Mouse (Mus musculus) liver (tissue): ENCODE measurements around the gene Myo15.
A peak's percentile ranks its signal among the peaks of the same experiment; 100 is the strongest.
"Not testable (repeated sequence)": the region's sequence is repeated elsewhere in the genome, so short reads cannot be mapped to it uniquely, and the experiment has no call there.

Source experiments
- DNase-seq: peaks from one replicate; pipeline ENCODE4 v3.0.0-alpha.2; 2020; ENCODE audit warnings: mixed read lengths

Gene Myo15

DNA sequence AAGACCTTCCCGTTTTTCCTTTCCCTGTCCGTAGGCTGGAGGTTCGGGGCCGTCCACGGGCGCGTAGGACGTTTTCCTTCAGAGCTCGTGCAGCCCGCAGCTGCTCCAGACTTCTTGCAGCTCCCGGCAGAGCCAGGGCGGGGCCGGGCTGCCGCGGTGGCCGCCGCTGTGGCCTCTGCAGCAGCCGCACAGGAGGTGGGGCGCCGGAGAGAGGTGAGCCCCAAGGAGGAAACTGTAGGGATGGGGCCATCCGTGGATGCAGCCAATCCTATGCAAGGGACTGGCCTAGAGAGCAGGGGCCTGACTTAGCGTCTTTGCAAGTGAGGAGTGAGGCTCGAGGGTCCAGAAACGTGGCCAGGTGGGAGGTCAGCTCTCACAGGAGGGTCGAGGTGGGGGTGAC is 40.4 kb downstream of the Myo15 start:
- peak; percentile 69 for DNase-seq

DNA sequence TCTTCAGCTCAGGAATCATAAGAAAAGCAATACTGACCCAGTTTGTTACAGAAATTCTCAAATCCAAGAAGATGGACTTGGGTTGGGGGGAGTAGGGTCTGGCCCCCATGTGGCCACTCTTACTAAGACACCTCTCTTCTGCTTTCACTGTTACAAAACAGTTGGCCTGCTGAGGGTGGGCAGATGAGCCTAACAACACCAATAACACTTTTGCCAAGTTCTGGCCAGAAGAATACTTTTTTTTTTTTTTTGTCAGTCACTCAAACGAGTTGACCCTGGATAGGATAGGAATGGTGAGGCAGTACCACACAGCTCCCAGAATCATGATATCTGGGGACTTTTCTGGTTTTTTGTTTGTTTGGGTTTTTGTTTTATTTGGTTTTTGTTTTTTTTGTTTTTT is 42.8 kb downstream of the Myo15 start:
- DNase-seq: no peak

DNA sequence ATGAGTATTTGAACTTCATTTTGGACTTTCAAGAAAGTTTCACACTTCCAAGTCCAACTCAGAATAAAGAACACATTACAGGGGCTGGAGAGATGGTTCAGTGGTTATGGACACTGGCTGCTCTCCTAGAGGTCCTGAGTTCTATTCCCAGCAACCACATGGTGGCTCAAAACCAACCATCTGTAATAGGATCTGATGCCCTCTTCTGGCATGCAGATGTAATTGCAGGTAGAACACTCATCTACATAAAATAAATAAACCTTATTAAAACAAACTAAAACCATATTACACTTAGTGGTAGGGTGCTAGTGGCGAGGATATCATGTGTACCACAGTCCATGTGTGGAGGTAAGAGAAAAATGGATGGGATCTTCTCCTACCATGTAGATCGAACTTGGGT is 43.4 kb downstream of the Myo15 start:
- DNase-seq: no peak

DNA sequence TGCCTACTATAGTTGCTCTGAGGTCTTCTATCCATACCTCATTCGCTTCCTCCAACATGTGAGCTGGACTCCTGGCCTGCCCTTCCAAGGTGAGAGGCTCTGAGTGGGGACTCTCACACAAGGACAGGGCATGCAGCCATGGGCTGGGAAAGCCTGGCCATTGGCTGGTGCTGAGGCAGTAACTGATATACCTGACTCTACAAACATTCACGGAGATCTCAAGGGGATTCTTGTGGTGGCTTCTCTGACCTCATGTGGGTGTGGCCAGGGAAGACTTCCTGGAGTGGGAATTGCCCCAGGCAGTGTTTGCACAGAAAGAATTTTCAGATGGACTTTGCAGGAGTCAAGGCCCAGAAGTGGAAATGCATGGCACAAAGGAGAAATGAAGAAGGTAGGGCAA is 45.8 kb downstream of the Myo15 start:
- no peak for DNase-seq

DNA sequence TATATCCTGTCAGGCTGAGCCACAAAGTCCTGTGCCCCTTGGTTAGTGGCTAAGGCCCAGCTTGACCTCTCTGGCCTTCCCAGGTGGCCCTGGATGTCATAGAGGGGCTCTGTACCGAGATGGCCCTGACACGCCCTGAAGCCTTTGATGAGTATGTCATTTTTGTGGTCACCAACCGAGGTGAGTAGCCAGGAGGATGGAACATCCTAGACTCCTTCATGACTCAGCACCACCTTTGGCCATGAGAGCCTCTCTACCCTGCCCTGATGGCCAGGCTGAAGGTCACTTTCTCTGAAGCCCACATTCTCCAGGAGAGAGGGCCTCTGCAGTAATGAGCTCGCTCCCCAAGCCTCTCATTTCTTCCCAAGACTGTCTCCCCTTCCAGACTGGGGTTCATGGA is 49.2 kb downstream of the Myo15 start:
- DNase-seq: no peak

DNA sequence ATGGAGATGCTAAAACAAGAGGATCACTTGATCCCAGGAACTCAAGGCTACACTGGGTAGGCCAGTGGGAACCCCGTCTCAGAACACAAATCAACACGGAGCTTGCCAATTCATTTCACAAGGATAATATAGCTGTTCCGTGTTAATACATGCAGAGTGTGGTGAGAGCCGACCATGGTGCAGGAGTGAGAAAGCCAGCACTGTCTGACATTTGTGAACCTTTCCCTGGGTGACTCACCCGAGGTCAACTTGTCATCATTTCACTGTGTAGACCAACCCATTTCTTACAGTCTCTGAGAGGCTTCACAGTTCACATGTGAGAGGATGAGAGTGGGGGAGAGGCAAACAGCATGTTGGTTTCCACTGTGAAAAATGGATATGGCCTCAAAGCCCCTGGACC is 52.9 kb downstream of the Myo15 start:
- no peak for DNase-seq

DNA sequence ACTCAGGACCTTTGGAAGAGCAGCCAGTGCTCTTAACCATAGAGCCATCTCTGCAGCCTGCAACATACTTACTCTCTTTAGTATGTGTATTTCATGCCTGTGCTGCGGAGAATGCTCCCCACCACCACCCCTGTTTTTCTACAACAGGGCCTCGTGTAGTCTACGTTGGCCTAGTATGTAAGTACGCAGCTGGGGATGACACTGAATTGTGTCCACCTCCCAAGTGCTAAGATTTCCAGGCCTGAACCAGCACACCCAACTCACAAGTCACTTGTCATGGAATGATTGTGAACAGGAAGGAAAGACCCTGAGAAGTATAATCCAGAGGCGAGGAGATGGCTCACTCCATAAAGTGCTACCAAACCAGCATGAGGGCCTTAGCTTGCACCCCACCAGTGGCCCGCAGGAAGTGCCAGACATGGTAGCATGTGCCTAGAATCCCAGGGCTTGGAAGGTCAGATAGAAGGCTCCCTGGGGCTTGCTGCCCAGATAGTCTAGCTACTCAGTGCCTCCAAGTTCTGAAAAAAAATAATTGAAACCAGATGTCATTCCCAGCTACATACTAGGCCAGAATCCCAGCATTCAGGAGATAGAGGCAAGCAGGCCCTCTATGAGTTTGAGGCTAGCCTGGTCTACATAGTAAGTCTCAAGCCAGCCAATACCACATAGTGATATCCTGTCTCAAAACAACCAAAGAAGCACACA is 53.7 kb downstream of the Myo15 start:
- no peak for DNase-seq

DNA sequence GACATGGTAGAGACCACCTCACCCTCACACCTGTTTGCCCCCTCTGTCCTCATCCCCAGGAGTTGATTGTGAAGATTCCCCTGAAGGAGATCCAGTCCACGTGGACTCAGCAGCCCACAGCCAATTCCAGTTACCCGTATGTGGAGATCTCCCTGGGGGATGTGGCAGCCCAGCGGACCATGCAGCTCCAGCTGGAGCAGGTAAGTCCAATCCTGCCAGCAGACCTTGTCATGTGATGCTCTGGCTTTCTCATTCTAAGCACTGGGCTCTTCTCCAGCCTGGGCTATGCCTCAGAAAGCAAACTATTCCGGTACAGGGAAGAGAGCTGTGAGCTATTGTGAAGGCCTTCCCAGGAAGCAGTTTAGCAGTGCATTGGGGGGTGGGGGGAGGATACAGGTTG is 57.3 kb downstream of the Myo15 start:
- no peak for DNase-seq

DNA sequence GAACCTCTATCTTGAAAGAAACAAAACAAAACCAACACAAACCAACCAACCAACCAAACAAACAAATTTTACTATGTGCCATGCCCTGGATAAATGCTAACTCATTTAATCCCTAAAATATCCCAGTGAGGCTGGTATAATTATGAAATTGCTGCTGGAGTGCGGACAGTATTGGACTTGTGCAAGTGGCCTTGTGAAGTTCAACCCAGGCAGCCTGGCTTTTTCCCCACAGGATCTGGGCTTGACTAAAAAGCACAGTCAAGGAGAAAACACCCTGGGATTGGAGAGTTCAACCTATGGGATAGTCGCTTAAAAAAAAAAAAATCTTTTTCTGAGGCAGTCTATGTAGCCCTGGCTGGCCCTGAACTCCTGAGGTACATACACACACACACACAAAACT is 66.5 kb downstream of the Myo15 start:
- no peak for DNase-seq

DNA sequence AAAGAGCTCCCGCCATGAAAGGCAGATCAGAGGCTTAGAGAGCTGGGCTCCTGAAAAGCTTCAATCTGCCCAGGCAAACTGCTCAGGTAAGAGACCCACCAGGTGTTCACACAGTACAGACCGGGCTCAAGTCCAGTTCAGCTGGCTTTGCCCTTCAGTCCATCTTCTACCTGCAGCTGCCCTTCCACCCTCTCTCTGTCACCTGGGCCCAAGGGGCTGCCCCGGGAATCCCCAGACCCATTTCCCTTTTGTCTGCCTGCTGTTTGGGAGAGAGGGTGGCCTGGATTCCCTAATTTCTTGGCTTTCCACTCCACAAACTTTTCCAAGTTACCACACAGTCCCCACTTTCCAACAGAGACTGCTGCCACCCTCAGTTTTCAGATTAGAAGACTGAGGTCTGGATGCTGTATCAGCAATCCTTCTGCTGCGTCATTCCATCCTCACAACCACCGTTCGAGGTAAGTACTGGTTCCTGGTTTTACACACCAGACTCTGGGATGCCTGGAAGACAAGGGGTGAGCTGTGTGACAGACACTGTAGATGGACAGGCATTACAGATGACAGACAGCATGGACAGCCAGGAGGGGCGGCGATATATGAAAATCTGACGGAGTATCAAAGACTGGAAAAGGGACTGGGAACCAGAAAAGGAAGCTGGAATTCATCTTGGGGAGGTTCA is 67.2 kb downstream of the Myo15 start, which contains the start of gene Alkbh5:
Alkbh5 (plus strand) TSS at position 202 of the 679 bp plus-strand sequence.
- DNase-seq: peak; percentile 58

DNA sequence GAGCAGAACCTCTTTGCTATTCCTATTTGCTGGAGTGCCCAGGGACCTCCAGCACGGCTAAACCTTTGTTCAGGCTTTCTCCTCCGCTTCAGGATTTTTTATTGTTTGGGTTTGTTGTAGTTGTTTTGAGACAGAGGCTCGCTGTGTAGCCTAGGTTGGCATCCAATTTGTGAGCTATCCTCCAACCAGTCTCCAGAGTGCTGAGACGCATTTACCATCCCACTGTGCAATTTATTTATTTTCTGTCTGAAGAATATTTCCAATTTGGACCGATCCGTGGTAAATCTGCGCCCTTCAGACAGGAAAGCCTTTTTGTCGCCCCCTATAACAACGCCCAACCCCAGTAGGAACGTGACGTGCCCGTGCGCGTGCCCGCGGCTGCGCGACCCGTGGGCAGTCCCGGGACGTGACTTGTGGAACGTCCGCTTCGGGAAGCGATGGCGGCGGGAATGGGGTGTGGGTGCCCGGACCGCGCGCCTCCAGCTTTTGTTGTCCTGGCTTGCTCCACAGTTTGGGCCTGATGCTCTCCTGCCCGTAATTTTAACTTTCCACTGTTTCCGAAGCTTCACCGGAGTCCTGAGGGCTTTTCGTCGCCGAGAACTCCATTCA is 67.8 kb downstream of the Myo15 start:
- peak; percentile 90 for DNase-seq

DNA sequence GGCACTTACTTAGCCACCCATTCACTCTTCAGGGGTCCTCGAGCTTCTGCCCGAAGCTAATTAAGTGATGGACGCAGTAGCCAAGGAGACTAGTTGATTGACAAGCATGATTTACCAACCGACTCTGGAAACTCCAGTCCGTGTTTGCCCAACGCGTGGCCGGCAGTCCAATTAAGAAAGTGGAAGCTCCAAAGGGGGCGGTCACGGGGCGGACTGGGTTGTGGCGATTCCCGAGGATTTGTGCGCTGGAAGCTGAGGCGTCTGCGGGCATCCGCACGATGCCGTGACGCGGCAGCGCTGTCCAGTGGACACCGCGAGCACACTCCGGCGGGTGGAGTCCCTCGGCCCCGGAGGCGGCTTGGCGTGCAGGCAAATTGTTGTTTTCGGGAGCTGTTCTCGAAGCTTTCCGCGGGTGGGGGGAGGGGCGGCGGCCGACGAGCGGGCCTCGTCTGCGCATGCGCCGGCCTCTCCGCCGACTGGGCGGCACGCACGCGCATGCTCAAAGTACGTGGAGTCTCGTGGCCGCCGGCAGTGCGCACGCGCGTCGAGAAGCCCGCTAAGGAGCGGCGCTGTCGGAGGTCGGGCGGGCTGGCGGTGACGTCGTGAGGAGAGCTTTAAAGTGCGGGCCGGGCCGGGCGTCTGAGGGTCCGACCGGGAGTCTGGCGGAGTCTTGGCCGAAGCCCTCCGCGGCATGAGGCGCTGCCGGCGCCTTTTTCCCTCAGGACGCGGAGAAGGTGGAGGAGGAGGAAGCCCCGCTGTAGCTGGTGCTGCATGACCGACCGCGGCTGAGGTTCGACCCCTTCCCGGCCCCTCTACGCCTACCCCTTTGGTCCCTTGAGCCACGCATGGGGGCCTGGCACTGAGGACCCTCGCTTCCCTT is 68.6 kb downstream of the Myo15 start:
- DNase-seq: peak; percentile 97

DNA sequence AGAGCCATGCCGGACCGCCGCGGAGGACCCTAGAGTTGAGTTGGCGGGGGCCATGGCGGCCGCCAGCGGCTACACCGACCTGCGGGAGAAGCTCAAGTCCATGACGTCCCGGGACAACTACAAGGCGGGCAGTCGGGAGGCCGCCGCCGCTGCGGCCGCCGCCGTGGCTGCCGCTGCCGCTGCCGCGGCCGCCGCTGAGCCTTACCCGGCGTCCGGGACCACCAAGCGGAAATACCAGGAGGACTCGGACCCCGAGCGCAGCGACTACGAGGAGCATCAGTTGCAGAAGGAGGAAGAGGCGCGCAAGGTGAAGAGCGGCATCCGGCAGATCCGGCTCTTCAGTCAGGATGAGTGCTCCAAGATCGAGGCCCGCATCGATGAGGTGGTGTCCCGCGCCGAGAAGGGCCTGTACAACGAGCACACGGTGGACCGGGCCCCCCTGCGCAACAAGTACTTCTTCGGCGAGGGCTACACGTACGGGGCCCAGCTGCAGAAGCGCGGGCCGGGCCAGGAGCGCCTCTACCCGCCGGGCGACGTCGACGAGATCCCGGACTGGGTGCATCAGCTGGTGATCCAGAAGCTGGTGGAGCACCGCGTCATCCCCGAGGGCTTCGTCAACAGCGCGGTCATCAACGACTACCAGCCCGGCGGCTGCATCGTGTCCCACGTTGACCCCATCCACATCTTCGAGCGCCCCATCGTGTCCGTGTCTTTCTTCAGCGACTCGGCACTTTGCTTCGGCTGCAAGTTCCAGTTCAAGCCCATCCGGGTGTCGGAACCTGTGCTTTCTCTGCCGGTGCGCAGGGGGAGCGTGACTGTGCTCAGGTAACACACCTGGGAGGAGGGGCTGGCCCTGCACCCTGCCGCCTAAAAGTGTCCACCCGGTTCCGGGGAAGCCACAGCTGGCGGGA is 69.5 kb downstream of the Myo15 start:
- DNase-seq: peak; percentile 67

DNA sequence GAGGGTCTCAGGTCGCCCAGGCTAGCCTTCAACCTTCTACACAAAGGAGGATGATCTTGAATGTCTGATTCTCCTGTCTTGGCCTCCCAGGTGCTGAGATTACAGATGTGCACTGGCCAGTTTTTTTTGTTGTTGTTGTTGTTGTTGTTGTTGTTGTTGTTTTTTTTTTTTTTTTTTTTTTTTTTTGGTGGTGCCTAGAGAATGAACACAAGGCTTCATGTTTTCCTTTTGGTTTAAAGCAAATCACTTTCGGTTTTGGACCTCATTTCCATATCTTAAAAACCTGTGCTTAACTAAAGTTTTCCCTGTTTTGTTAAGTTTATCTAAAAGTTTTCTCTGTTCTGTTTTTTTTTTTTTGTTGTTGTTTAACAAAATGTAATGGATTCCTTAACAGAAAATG is 70.4 kb downstream of the Myo15 start:
- no peak for DNase-seq

DNA sequence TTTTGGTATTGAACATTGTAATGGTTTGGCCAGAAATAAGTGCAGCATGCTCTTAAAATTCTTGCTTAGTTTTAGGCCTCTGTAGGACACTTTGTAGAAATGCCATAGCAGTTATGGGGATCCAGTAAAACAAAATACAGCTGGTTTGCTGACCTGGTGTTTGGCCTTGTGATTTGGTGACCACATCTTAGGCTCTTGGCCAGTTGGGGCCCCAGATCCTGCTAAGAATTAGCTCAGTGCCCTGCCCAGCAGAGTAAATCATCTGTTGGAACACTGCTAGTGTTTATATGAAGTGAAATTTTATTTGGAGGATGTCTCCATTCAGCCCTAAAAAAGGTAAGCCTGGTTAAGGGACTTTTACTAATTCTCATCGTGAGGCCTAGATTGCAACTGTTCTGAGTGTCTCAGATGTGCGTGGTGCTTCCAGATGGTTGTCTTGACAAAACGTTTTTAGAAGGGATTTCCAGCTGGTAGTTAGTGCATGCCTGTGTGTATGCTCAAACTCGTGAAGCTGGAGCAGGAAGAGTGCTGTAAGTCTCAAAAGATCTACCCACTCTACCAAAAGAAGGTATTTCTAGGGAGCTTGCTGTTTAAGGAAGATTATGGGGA is 71.0 kb downstream of the Myo15 start:
- DNase-seq: no peak

DNA sequence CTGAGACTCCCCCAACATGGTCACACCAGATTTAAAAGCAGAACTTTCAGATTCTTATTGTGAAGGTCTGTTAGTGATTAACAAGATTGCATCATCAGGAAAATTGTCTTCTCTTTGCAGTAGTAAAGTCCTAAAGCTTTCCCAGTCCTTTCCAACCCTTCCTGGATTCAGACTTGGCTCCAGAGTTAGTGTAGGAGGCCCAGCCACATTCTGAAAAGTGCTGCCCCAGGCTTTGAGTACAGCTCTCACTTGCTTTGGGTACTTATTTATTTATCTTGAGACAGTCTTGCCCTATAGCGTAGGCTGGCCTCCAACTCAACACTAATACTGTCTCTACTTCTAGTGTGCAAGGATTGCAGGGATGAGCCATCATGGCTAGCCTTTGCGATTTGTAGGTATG is 71.6 kb downstream of the Myo15 start:
- no peak for DNase-seq

DNA sequence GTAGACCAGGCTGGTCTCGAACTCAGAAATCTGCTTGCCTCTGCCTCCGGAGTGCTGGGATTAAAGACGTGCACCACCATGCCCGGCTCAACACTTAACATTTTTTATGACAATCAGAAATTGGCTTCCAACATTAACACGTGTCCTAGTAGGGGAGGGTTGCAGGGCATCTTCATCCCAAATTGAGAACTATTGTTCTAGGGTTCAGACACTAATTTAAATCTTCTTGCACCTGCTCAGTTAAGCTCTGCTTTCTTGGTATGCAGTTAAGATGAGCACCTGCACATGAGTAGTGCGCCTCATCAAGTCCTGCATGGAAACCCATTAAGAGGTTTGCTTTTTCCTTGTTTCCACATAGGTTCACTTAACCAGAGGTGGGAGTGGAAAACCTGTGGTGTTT is 72.7 kb downstream of the Myo15 start:
- no peak for DNase-seq

DNA sequence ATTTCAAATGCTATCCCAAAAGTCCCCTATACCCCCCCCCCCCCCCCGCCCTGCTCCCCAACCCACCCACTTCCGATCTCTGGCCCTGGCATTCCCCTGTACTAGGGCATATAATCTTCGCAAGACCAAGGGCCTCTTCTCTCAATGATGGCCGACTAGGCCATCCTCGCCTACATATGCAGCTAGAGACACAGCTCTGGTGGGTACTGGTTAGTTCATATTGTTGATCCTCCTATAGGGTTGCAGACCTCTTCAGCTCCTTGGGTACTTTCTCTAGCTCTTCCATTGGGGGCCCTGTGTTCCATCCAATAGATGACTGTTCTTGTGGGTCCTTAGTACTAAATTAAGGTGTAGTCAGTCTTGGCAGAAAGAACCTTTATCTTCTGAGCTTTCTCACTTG is 74.1 kb downstream of the Myo15 start:
- not testable (repeated sequence) for DNase-seq

DNA sequence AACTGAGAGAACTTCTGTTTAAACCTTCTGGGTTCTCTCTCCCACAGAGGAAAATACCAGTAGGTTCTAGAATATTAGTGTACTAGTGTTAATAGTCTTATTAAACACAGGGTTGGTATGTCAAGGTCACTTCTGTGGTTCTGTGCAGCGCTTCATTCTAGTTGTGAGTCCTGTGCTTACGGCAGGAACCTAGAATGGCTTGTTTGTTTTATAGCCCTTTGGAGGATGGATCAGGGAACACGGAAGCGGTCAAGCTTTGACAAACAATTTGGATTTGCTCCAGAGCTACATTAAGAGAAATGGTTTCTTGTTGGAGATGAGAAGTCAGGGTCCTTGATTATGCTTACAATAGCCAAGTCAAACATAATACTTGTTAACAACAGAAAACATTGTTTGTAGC is 76.3 kb downstream of the Myo15 start:
- no peak for DNase-seq

DNA sequence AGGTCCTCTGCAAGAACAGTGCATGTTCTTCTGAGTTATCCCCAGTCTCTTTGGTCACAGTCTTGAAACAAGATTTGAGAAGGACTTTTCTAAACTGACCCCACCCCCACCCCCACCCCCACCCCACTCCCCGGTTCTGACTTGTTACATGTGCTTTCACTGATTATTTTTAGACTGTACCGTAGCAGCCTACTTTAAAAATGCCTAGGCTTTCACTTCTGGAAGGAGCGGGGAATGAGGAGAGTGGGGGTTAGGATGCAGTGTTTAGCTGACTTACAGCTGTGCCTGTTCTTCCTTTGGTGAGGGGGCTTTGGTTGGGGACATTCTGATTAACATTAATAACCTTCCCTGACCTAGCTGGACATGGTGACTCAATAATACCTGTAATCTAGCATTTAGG is 79.0 kb downstream of the Myo15 start:
- no peak for DNase-seq

DNA sequence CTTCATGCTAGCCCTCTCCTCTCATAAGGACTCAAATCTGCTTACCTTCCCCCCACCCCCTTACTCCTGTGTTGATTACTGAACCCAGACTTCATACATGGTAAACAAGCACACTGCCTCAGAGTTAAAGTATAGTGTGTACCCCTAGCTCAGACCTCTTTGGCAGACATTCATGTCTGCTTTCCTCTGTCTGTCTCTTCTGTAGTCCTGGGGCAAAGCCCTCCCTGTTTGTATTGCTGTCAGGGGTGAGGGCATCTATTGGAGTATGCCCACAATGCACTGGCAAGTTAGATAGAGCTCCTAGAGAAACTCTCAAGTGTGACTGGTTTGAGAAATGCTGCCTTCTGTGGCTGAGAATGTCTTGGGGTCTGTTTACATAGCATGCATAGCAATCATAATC is 84.0 kb downstream of the Myo15 start:
- no peak for DNase-seq

DNA sequence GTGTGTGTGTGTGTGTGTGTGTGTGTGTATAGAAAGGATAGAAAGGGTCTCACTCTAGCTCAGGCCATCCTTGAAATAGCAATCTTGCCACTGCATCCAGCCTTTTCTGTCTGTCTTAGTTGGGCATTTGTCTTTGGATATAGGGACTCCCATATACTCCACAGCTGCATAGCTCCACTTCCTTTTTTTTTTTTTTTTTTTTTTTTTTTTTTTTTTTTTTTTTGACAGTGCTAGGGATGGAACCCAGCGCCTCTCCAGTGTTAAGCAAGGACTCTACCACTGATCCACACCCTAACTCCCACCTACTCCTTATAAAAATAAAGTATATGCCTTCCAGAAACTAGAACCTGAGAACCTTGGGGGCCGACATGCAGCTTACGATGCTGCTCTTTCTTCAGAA is 88.5 kb downstream of the Myo15 start:
- DNase-seq: no peak
